Mouse (Mus musculus) neural tube, embryonic 14.5 days (tissue): Measurements from ENCODE around the gene Tstd1. TPM values are rescaled to one million over a fixed set of nuclear protein-coding genes. Genes with fewer than 3 reads are reported as not detected.

ENCODE experiments used
- ATAC-seq: fragments of 200-750 bp; cut with Nextera tagmentation; 2 replicates; pipeline ENCODE4 v1.8.0; 2017; ENCODE audit warnings: low read depth, mild to moderate bottlenecking, moderate TSS enrichment, moderate library complexity
- H3K27ac ChIP-seq: fragments of 300-500 bp; sonication (generic); 2 replicates; pipeline ENCODE4 v1.5.1; 2014; ENCODE audit warnings: low read depth, mild to moderate bottlenecking, control low read depth, low read length, moderate library complexity, mixed read lengths
- H3K27me3 ChIP-seq: fragments of 300-500 bp; sonication (generic); 2 replicates; pipeline ENCODE4 v1.6.1; 2014; ENCODE audit warnings: low read length; ENCODE audit not compliant: control insufficient read depth, insufficient read depth
- H3K36me3 ChIP-seq: fragments of 300-500 bp; sonication (generic); 2 replicates; pipeline ENCODE4 v1.6.1; 2014; ENCODE audit warnings: low read length, mixed read lengths; ENCODE audit not compliant: control insufficient read depth, insufficient read depth
- H3K4me1 ChIP-seq: fragments of 300-500 bp; sonication (generic); 2 replicates; pipeline ENCODE4 v1.6.1; 2014; ENCODE audit warnings: low read length; ENCODE audit not compliant: control insufficient read depth, insufficient read depth
- H3K4me2 ChIP-seq: fragments of 300-500 bp; sonication (generic); 2 replicates; pipeline ENCODE4 v1.6.1; 2014; ENCODE audit warnings: mild to moderate bottlenecking, low read depth, low read length, control low read depth
- H3K4me3 ChIP-seq: fragments of 300-500 bp; sonication (generic); 2 replicates; pipeline ENCODE4 v1.5.1; 2014; ENCODE audit warnings: low read depth, low read length, control low read depth, mixed read lengths
- H3K9ac ChIP-seq: fragments of 300-500 bp; sonication (generic); replicated peaks from 2 replicates; pipeline ENCODE4 v1.6.1; 2014; ENCODE audit warnings: low read depth, mild to moderate bottlenecking, control low read depth, low read length, mixed read lengths
- H3K9me3 ChIP-seq: fragments of 300-500 bp; sonication (generic); 2 replicates; pipeline ENCODE4 v1.6.1; 2016; ENCODE audit warnings: low read length; ENCODE audit not compliant: control insufficient read depth
- WGBS: fragments of 180-500 bp; shearing (Covaris S2); extraction: QIAGEN DNeasy Blood & Tissue Kit; methylation state at CpG from one replicate; pipeline ENCODE4 v1.1.7; 2014; 5-methylcytosine and 5-hydroxymethylcytosine counted together
- polyA plus RNA-seq: library from polyadenylated mRNA; unstranded; fragments of >200 nt; fragmentation: Nextera tagmentation; extraction: Ambion mirVana; gene quantifications from 2 replicates; pipeline ENCODE4 v1.2.1, GENCODE M21; 2014

Tstd1 gene
- polyA plus RNA-seq, 1 experiment from 2014 or later: 3.8 TPM

DNA sequence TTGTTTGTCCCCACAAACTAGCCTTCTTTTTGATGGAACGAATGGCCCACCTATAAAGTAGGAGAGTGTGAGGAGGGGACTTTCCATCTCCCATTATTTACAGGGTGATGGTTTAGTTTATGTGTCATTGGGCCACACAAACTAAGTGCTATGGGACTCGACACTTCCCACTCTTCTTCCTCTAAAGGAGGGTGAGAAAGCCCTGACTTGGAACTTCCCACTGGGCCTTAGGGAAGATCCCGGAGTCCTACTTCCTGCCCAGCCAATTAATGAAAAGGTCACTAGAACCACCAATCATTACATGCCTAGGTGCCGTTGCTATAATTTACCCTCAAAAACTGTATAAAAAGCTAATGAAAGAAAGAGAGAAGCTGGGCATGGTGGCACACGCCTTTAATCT lies 13.5 kb downstream of the Tstd1 start:
- 72% methylated on average over 5 of the region's 5 CpGs for WGBS
- no peak for ATAC-seq
- H3K9me3 ChIP-seq: no peaks in the 10 kb centered on the region
- H3K9ac ChIP-seq: no peak overlapping the region
- no peak overlapping the region for H3K4me2 ChIP-seq
- no peak overlapping the region for H3K27ac ChIP-seq
- H3K4me1 ChIP-seq: no peaks in the 10 kb centered on the region
- H3K4me3 ChIP-seq: no peak overlapping the region
- H3K36me3 ChIP-seq: no peaks in the 10 kb centered on the region
- H3K27me3 ChIP-seq: peaks cover 8% of the 10 kb centered on the region; the same call in 1 of the 2 replicates

GRCm38 (mm10) chr1:171435288-171435814 lies 16.7 kb downstream of the Tstd1 start:
- no peak overlapping the region for H3K9ac ChIP-seq
- H3K4me2 ChIP-seq: no peak overlapping the region
- H3K36me3 ChIP-seq: no peaks in the 10 kb centered on the region
- no peaks in the 10 kb centered on the region for H3K9me3 ChIP-seq
- H3K4me3 ChIP-seq: no peak overlapping the region
- no peak for ATAC-seq
- no peaks in the 10 kb centered on the region for H3K4me1 ChIP-seq
- H3K27me3 ChIP-seq: peaks cover 17% of the 10 kb centered on the region; the same call in 1 of the 2 replicates
- 4% methylated on average over 7 of the region's 7 CpGs for WGBS
- no peak overlapping the region for H3K27ac ChIP-seq

- Histone ChIP-seq H3K4me2 (no peak overlapping the region), H3K27me3 (peaks cover 17% of the 10 kb centered on the region; the same call in 1 of the 2 replicates), H3K27ac (no peak overlapping the region), H3K9ac (no peak overlapping the region), H3K9me3 (no peaks in the 10 kb centered on the region), H3K4me1 (no peaks in the 10 kb centered on the region), H3K36me3 (no peaks in the 10 kb centered on the region), H3K4me3 (no peak overlapping the region)
- no peak for ATAC-seq
- 46% methylated on average over 1 of the region's 1 CpGs for WGBS
Measured at GRCm38 (mm10) chr1:171435974-171436373, 17.3 kb downstream of the Tstd1 start.

GRCm38 (mm10) chr1:171437264-171438013 lies 18.8 kb downstream of the Tstd1 start, which contains the start of gene F11r:
Gene F11r, plus strand, starts transcription at chr1:171437535.
- no peaks in the 10 kb centered on the region for H3K36me3 ChIP-seq
- peak within 1 kb of the TSS; percentile 28 for H3K4me3 ChIP-seq
- no peak within 1 kb of the TSS for H3K9ac ChIP-seq
- peak within 1 kb of the TSS; percentile 38 for H3K4me2 ChIP-seq
- no peaks in the 10 kb centered on the region for H3K9me3 ChIP-seq
- 1% methylated on average over 46 of the region's 46 CpGs for WGBS
- no peak within 1 kb of the TSS for H3K27ac ChIP-seq
- no peaks in the 10 kb centered on the region for H3K4me1 ChIP-seq
- H3K27me3 ChIP-seq: peaks cover 17% of the 10 kb centered on the region; the same call in 1 of the 2 replicates
- peak; percentile 42 for ATAC-seq

DNA sequence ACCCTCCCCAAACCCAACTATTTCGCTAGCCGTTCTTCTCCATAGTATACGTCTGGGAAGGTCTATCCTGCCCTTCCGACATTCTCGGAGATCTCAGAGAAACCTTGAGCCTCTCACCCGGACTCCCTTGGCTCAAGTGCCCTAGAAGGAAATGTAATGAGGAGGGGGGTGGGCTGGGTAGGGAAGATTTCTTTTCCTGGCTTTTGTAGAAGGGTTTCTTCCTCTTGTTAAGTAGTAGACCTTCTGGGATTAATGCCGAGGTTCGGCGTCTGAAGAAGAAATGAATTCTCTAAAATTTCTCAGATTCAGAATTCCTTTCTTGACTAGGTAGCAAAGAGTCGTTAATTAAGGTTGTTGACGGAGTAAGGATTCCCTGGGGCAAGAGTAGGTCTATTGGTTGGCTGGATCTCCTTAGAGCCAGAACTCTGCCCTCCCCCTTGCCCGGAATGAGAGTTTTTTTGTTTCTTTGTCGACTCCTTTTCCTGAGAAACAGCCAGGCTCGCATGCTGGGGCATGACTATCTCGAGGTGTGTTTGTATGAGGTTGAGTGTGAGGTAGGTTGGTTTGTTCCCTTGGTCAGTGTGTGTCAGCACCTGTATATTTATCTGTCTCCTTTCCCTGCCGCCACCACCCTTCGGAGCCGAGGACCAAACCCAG lies 19.5 kb downstream of the Tstd1 start:
- H3K4me2 ChIP-seq: peak overlapping the region; percentile 38
- ATAC-seq: no peak; the same call in 1 of the 2 replicates
- peak overlapping the region; percentile 28 for H3K4me3 ChIP-seq
- H3K9ac ChIP-seq: no peak overlapping the region
- H3K4me1 ChIP-seq: no peaks in the 10 kb centered on the region
- no peak overlapping the region for H3K27ac ChIP-seq
- no peaks in the 10 kb centered on the region for H3K9me3 ChIP-seq
- no peaks in the 10 kb centered on the region for H3K36me3 ChIP-seq
- WGBS: 2% methylated on average over 18 of the region's 18 CpGs
- peaks cover 17% of the 10 kb centered on the region; the same call in 1 of the 2 replicates for H3K27me3 ChIP-seq

DNA sequence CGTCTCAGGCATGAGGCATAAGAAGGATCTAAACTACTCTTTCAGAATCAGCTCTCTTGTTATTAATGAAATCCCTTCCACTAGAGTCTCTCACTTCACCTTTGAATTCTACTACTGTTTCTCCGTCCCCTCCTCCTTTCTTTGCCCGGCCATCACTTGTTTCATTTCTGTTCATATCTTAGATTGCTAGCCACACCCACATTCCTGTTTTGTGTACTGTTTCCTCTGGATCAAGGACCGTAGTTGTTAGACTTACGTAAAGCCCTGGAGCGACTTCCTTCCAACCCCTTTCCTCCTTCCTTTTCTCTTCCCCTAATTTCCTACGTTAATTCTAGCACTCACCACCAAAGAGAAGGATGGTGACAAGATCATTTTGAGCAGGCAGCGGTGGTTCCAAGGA lies 20.4 kb downstream of the Tstd1 start:
- 34% methylated on average over 8 of the region's 8 CpGs for WGBS
- Histone ChIP-seq H3K27ac (no peak overlapping the region), H3K36me3 (no peaks in the 10 kb centered on the region), H3K4me1 (no peaks in the 10 kb centered on the region), H3K27me3 (peaks cover 17% of the 10 kb centered on the region; the same call in 1 of the 2 replicates), H3K4me3 (no peak overlapping the region), H3K4me2 (peak overlapping the region; percentile 26; the same call in 1 of the 2 replicates), H3K9me3 (no peaks in the 10 kb centered on the region), H3K9ac (no peak overlapping the region)
- no peak for ATAC-seq

DNA sequence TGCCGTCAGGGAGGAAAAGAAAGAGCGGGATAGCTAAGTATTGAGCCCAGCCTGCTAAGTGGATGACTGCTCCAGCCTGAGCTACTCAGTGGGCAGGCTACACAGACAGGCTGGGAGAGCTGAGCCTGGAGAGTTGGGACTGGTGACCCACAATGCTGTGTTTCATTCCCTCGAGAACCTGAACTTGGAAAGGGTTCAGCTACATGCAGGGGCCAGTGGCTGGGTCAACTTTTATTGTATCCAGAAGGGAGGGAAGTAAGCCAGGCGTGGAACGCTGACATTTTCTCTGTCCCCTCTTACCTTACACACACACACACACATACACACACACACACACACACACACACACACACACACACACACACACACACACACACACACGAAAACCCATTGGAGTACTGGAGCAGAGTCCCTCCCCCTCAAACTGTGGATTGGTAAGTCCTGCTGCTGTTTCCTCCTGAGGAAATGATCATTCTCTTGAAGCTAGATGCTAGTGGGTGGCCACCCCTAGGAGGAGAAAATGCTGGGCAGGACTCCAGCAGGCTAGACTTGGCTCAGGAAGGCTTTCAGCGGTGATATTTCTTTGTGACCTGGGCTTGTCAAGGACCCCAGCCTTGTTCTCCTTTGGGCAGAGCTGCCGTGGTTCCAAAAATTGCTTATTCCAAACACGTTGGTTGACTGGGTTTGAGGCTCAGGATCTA lies 21.5 kb downstream of the Tstd1 start:
- Histone ChIP-seq H3K9me3 (no peaks in the 10 kb centered on the region), H3K27me3 (peaks cover 17% of the 10 kb centered on the region; the same call in 1 of the 2 replicates), H3K4me1 (no peaks in the 10 kb centered on the region), H3K4me2 (peak overlapping the region; percentile 26), H3K27ac (peak overlapping the region; percentile 29; the same call in 1 of the 2 replicates), H3K4me3 (no peak overlapping the region), H3K9ac (no peak overlapping the region), H3K36me3 (no peaks in the 10 kb centered on the region)
- ATAC-seq: peak; percentile 63; the same call in 1 of the 2 replicates
- WGBS: 44% methylated on average over 9 of the region's 9 CpGs

DNA sequence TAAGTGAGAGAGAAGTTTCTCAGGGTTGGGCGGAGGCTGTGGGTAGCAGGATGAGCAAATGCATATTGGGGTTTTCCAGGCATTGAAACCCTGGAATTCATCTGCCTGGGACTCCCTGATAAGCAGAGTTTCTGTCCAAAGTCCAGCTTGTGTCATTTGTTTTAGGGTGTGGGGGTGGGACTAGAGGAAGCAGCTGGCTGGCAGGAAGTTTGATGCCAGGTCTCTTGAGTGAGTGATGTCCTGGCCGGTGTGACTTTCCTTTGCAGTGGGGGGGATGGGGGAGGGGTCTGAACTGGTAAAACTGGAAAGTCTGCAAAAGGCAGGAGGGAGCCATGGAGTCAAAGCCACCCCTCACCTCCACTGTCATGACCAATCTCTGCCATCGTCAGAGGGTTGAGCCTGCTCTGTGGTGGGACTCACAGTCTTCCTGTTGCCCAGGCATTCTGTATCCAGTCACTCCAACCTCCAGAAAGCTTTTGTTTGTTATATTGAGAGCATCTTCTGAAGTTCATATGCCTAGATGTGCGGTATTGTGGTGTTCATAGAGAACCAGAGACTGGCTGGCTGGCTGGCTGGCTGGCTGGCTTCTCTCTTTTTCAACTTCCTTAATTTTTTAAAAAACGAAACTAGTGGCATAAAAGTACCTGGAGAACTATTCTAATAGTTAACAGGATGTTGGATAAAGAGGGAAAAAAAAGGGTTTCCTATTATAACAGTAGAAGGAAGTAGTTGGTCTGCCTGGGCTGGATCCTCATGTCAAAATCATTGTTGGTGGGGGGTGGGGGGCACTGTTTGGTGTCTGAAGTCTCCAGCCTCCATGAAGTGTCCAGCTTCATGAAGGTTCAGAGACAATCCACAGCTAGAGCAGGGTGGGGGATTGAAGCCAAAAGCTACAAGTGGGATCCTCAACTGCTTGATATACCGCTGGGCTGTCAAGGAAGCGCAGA lies 23.1 kb downstream of the Tstd1 start:
- no peaks in the 10 kb centered on the region for H3K9me3 ChIP-seq
- H3K4me2 ChIP-seq: no peak overlapping the region
- WGBS: 64% methylated on average over 7 of the region's 7 CpGs
- H3K27ac ChIP-seq: no peak overlapping the region
- H3K36me3 ChIP-seq: no peaks in the 10 kb centered on the region
- no peak overlapping the region for H3K9ac ChIP-seq
- no peak for ATAC-seq
- peaks cover 13% of the 10 kb centered on the region; the same call in 1 of the 2 replicates for H3K27me3 ChIP-seq
- no peak overlapping the region for H3K4me3 ChIP-seq
- H3K4me1 ChIP-seq: no peaks in the 10 kb centered on the region
